Mouse (Mus musculus) urinary bladder, adult 2 months (tissue): ENCODE measurements around the gene Vps13d. TPM values are rescaled to one million over a fixed set of nuclear protein-coding genes. Genes with fewer than 3 reads are reported as not detected.

ENCODE experiments used
- DNase-seq: peaks from one replicate; pipeline ENCODE4 v3.0.0; 2022; ENCODE audit warnings: low spot score
- polyA plus RNA-seq: library from polyadenylated mRNA; depleted of rRNA; stranded (reverse); fragments of >200 nt; gene quantifications from 2 replicates; pipeline ENCODE4 v1.2.3, GENCODE M21; 2012

Gene Vps13d
- polyA plus RNA-seq, 1 experiment: 39.3 TPM

GRCm38 (mm10) chr4:145086509-145086908 lies 108.3 kb downstream of the Vps13d start:
- no peak for DNase-seq

DNA sequence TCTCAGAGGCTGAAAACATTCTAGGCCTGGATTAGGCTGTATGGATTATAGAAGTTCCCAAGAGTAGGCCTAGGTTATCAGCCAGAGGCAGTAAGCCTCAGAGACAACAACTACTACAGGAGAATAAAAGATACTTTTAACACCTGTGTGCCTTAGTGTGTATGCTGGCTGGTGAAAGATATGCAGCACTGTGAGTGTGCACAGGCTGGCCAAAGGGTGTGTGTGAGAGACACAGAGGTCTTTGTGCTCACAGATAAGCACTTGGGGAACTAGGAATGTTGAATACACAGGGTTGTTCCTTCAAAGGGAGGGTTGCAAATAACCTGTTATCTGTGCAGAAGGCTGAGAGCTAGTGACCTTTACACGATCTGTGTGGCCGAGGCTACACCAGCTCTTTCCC lies 115.5 kb downstream of the Vps13d start:
- no peak for DNase-seq

DNA sequence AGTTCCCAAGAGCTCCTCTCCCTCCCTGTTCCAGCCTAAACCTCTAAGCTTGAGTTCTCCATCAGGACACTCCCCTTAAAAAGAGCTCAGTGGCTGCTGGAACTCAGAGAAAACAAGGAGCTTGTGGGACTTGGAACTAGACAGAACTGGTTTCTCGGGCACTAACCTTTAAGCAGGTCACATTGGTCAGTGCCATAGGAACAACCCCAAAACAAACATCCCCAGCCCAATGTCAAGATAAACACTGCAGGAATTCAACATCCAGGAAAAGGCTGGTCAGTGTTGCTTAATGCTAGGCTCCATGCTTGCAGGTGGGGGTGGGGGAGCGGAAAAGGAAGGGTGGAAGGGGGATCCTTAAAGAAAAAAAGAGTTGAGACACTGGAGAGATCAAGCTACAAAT lies 120.5 kb downstream of the Vps13d start:
- no peak for DNase-seq

GRCm38 (mm10) chr4:145073728-145074127 lies 121.1 kb downstream of the Vps13d start:
- no peak for DNase-seq

- no peak for DNase-seq
These were observed 122.9 kb downstream of the Vps13d start for GRCm38 (mm10) chr4:145071942-145072341.

DNA sequence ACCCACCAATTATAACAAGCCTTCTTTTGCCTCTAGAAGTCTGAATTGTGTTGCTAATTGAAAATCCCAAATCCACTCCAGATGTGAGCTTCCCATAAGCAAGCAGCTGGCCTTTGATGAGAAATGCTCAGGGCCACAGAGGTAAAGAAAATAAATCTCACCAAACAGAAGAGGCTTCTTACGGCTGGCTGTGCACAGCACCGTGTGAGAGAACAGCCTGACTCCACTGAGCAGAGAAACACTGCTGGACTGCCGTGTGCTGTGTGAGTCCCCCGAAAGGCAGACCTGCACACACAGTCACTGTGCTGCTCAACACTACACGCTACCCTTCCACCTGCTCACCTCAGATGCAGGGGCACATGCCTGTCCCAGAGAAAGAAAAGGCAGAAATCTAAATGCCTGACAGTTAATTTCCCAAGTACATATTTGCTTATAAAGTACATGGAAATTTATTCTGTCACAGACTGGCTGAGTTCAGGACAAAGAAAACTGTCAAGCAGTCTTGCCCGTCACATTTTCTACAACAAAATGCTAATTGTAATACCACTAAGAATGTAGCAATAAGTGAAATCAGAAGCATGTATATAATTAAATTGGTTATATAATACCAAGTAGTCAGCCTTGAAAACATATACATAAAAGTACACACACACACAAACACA lies 127.7 kb downstream of the Vps13d start:
- DNase-seq: no peak

DNA sequence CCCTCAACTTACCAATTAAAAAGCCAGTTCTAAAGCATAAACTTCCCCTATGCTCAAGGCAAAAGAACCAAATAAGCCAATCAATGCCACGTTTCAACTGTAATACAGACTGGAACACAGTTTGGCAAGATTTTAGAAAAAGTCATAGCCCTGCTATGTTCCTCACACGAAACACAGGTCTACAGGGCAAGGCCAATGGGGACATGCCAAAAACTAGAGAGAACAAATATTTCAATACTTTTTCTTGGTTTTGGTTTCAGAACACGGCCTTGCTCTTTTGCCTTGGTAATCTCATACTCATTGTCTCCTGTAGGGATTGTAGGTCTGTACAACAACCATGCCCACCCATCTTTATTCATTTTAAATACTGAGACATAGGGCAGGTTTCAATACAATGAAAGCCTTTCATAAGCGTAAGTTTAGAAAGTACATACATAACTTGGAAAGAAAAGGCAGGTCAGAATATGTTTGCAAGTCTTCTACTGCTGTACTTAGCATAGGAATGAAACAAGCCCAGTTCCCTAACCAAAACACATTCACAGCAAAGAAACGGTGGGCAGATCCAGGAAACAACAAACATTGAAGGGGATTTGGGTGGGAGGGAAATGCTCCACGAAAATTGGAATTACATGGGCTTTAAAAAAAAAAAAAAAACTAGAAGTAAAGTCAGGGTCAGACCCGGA lies 128.3 kb downstream of the Vps13d start:
- no peak for DNase-seq

- DNase-seq: no peak
These were observed 135.9 kb downstream of the Vps13d start for GRCm38 (mm10) chr4:145058749-145059442.

- no peak for DNase-seq
These were observed 138.5 kb downstream of the Vps13d start for GRCm38 (mm10) chr4:145056346-145056745.

GRCm38 (mm10) chr4:145055792-145056191 lies 139.0 kb downstream of the Vps13d start:
- no peak for DNase-seq

DNA sequence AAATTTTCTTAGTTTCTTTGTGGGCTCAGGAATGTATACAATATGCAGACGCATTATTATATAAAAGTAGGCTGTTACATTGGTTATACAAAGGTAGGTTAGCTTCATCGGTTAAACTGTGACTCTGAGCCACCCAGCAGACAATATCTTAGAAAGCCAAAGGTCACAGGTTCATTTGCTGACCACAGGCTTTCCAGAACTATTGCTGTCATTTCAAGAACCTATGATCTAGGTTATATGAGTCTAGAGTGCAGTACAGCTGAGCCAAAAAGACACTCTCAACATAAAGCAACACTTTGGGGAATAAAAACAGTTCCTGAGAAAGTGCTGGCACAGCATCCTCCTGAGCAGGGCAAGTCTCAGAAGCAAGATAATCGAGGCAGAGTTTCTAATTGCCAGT lies 140.4 kb downstream of the Vps13d start:
- no peak for DNase-seq

DNA sequence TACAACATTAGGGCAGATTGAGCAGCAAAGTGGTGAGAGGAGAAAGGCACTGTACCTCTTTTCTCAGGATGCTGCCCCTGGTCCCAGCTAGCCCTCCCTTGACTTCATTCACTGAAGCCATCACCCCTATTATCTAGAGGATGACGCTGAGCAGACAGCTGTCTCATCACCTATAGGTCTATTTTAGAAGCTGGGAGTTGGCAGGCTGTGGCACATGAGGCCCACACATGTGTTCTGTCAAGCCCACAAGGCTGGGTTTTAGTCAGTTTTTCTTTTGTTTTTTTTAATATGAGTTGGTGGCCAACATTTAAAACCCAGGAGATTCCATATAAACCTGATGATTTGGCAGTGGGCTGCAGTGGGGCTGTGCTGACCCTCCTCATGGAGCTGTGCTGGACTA lies 142.1 kb downstream of the Vps13d start:
- no peak for DNase-seq

- DNase-seq: no peak
These were observed 142.5 kb downstream of the Vps13d start for GRCm38 (mm10) chr4:145052282-145052681.

- no peak for DNase-seq
These were observed 143.4 kb downstream of the Vps13d start for GRCm38 (mm10) chr4:145051209-145051969.

- DNase-seq: no peak
These were observed 144.1 kb downstream of the Vps13d start for GRCm38 (mm10) chr4:145050518-145051208.

GRCm38 (mm10) chr4:145047964-145048363 lies 146.8 kb downstream of the Vps13d start:
- no peak for DNase-seq

GRCm38 (mm10) chr4:145046032-145046401 lies 148.8 kb downstream of the Vps13d start:
- no peak for DNase-seq

DNA sequence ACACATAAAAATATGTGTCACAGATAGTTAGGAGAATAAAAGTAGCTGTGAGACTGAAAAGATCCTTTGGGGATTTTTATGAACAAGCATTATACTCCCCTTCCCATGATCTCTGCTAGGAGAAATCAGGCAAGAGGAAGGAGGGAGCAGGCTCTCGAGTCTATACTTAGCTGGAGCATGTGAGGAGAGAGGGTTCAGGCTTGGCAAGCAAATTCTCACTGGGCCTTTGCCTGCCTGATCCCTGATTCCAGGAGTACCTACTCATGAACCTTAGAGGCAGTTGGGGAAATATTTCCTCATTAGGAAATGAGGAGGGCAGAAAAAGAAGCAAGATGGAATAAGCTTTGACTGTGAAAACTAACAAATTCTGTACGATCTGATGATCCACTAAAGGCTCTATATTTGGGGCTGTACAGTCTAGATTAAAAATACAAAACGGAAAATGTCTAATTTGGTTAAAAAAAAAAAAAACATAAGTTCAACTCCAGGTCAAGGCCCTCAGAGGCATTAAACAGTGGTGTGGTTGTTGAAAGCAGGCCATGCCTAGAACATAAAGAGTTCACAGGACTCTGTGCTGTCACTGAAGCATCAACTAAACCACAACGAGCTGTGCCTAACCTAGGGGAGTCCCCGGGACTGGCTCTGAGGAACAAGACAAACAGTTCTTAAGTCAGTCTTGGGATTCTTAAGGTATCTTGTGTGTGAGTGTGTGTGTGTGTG lies 149.3 kb downstream of the Vps13d start:
- no peak for DNase-seq

- DNase-seq: no peak
These were observed 153.5 kb downstream of the Vps13d start for GRCm38 (mm10) chr4:145041223-145041870.

GRCm38 (mm10) chr4:145037631-145038416 lies 157.0 kb downstream of the Vps13d start:
- no peak for DNase-seq
